Mouse (Mus musculus) cerebellum, adult 8-10 months (tissue): ENCODE data around the gene Gm5767.

Experiments
- DNase-seq: peaks from one replicate; pipeline ENCODE4 v3.0.0; 2022

Gene Gm5767

GRCm38 (mm10) chr16:8670041-8671035 is 10.2 kb upstream of the Gm5767 start:
- no peak for DNase-seq

- peak; percentile 45 for DNase-seq
Observed at GRCm38 (mm10) chr16:8671551-8672349, 8.8 kb upstream of the Gm5767 start, which contains the start of gene Carhsp1. Carhsp1 (minus strand) TSS chr16:8672155.

- DNase-seq, result no peak
Observed at GRCm38 (mm10) chr16:8672350-8672687, 8.3 kb upstream of the Gm5767 start.

- DNase-seq, result no peak
Observed at GRCm38 (mm10) chr16:8672811-8673210, 7.8 kb upstream of the Gm5767 start.

- no peak for DNase-seq
Observed at GRCm38 (mm10) chr16:8673343-8673742, 7.2 kb upstream of the Gm5767 start.

GRCm38 (mm10) chr16:8674165-8674564 is 6.4 kb upstream of the Gm5767 start:
- DNase-seq, result peak; percentile 15

GRCm38 (mm10) chr16:8675559-8675958 is 5.0 kb upstream of the Gm5767 start:
- no peak for DNase-seq

- no peak for DNase-seq
Observed at GRCm38 (mm10) chr16:8676228-8676627, 4.3 kb upstream of the Gm5767 start.

GRCm38 (mm10) chr16:8676800-8677199 is 3.8 kb upstream of the Gm5767 start:
- peak; percentile 46 for DNase-seq

- DNase-seq, result no peak
Observed at GRCm38 (mm10) chr16:8678035-8678434, 2.5 kb upstream of the Gm5767 start.

GRCm38 (mm10) chr16:8678676-8679075 is 1.9 kb upstream of the Gm5767 start:
- DNase-seq, result no peak

GRCm38 (mm10) chr16:8679780-8680179 is 790 bp upstream of the Gm5767 start:
- no peak for DNase-seq

- DNase-seq, result peak; percentile 55
Observed at GRCm38 (mm10) chr16:8685087-8685486, 4.5 kb downstream of the Gm5767 start.

- peak; percentile 79 for DNase-seq
Observed at GRCm38 (mm10) chr16:8686121-8686870, 5.7 kb downstream of the Gm5767 start.

- DNase-seq, result peak; percentile 23
Observed at GRCm38 (mm10) chr16:8686871-8687535, 6.4 kb downstream of the Gm5767 start.

- DNase-seq, result no peak
Observed at GRCm38 (mm10) chr16:8687559-8688112, 7.1 kb downstream of the Gm5767 start.

- DNase-seq, result peak; percentile 90
Observed at GRCm38 (mm10) chr16:8689979-8690656, 9.5 kb downstream of the Gm5767 start.

GRCm38 (mm10) chr16:8691206-8691605 is 10.6 kb downstream of the Gm5767 start:
- no peak for DNase-seq

GRCm38 (mm10) chr16:8699556-8699955 is 19.0 kb downstream of the Gm5767 start:
- DNase-seq, result no peak

- DNase-seq, result no peak
Observed at GRCm38 (mm10) chr16:8700586-8700985, 20.0 kb downstream of the Gm5767 start.

GRCm38 (mm10) chr16:8711998-8712397 is 31.4 kb downstream of the Gm5767 start:
- no peak for DNase-seq
